Mouse (Mus musculus) thymus, postnatal 0 days (tissue): Measurements from ENCODE around the gene Tmem60. TPM values are rescaled to one million over a fixed set of nuclear protein-coding genes. Genes with fewer than 3 reads are reported as not detected.

ENCODE experiments used
- DNase-seq: peaks from one replicate; pipeline ENCODE4 v3.0.0-alpha.2; 2015; ENCODE audit warnings: low spot score
- polyA plus RNA-seq: library from polyadenylated mRNA; unstranded; fragments of >200 nt; fragmentation: Nextera tagmentation; extraction: Ambion mirVana; gene quantifications from 2 replicates; pipeline ENCODE4 v1.2.1, GENCODE M21; 2015

Tmem60 gene
- polyA plus RNA-seq, 1 experiment from 2014 or later = 73.8 TPM

DNA sequence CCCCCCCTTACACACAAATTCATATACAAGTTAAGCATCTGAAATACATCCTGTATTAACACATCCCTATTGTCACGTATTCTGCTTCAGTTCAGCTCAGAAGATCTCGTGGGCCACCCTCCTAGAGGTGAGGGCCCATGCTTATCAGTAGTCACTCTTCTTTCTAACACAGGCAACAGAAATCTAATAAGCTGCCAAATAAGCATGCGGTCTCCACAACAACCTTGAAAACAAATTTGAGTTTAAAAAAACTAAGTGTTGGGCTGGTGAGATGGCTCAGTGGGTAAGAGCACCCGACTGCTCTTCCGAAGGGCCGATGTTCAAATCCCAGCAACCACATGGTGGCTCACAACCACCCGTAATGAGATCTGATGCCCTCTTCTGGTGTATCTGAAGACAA lies 24.2 kb downstream of the Tmem60 start:
- no peak for DNase-seq

DNA sequence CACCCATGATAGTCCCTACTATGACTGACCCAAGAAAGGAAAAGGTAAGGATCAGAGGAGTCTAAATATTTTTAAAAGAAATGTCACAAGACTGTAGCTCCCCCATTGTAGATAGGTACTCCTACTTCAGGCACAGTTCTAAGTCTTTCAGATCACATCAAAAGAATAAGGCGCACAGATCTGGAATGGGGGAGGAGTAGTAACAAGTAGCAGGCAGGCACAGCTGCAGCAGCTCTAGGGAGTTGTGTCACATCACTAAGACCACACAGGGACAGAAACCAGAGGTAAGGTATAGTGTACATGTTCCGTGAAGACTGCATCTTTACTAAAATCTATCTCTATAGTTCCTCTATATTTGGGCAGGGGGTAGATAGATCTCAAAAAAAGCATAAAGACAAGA lies 29.8 kb downstream of the Tmem60 start:
- DNase-seq = peak; percentile 67

DNA sequence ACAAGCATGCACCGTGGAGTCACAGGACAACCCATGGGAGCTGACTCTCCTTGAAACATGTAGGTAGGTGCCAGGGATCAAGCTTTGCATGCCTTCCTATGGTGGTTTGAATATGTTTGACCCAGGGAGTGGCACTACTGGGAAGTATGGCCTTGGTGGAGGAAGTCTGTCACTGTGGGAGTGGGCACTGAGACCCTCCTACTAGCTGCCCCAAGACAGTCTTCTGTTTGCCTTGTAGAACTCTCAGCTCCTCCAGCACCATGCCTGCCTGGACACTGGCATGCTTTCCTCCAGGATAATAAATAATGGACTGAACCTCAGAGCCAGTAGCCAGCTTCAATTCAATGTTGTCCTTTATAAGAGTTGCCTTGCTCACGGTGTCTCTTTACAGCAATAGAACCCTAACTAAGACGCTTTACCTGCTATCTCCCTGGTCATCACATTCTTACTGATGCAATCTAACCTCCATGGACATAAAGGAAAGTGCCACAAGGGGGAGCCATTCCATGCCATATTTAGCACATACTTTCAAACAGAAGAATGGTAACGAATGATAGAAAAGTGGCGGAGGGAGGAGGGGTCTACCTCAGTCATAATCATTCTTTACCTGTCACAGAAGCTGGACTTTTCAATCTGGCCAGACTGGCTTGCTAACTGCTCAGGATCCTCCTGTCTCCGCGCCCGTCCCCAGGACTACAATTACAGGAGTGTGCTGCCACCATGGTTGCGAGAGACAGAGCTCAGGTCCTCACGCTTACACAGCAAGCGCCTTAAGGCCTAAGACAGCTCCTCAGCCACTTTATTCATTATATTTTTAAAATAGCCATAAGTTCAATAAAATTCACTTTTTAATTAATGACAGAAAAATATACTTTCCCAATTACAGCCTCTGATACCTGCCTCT lies 31.6 kb downstream of the Tmem60 start:
- DNase-seq = peak; percentile 75

DNA sequence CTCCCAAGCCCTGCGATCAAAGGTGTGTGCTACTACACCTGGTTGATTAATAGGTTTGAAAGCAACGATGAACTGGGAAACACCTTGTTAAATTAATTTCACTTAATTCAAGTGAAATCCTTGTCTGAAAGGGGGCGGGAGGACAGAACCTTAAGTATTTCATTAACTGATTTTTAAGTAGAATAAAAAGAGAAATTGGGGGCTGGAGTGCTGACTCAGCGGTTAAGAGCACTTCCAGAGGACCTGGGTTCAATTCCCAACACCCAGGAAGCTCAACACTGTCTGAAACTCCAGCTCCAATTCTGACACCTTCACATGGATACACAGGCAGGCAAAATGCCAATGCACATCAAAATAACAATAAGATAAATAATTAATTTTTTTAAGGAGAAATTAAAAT lies 37.0 kb downstream of the Tmem60 start:
- DNase-seq = no peak

DNA sequence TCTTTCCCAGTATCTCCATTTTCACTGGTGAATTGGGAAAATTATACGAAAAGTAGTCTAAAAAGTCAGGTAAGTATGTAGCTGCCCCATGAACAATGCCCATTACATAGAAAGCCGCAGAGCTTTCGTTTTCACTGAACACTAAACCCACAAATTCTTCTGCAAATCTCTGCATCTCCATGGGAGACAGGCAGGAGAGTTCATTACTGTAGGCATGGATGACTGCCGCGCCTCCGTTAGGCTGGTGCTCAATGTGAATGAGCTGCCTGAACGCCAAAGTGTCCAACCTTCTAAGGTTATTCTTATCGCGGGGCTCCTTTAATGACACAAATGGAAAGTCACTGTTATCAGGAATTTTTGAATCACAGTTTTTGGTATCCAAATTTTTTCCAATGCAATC lies 37.6 kb downstream of the Tmem60 start:
- no peak for DNase-seq

DNA sequence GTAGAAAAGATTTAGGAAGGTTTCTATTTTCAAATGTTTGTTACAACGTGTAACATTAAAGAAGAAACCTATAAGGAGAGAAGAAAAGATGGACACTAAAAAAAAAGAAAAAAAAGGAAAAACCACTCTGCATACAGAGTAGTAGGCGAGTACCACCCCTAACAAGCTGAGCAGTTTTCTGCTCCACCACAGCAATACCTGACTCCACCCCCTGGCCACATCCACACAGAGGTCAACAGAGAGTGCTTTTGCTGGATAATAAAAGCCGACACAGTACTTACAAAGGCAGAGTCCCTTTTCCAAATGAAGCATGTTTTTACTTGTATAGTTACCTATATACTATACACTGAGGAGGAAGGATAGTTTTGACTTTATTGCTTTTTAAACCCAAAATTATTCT lies 42.6 kb downstream of the Tmem60 start:
- no peak for DNase-seq

DNA sequence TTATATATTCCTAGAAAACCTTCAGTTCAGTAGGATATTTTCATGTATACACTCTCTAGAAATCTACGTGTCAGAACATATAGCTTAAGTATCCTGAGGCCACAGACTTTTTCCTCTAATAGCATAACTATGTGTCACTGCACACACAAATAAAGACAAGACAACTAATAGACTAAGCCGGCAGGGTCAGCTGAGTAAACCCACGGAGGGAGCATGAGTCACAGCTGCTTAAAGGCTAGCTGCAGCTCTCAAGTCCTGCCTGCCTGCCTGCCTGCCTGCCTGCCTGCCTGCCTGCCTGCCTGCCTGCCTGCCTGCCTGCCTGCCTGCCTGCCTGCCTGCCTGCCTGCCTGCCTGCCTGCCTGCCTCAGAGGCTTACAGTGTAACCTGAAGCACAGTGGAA lies 43.5 kb downstream of the Tmem60 start:
- no peak for DNase-seq

DNA sequence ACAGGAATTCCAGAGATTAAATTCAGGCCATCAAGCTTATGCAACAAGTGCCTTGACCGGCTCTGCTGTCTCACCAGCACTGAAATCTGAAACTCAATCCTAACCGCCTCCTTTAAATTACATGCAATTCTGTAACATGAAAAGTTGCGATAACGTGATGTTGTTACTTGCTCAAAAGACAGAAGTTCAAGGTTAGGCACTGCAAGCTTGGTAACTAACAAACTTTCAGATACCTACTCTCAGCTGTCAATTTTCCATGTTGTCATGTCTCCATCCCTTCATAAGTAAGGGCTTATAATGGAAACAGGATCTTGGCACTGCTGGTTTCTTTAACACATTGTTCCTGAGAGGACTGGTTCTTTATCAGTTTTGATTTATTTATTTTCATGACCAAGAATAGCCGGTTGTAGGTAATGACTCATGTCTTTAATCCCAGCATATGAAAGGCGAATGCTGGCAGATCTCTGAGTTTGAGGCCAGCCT lies 47.7 kb downstream of the Tmem60 start:
- no peak for DNase-seq

DNA sequence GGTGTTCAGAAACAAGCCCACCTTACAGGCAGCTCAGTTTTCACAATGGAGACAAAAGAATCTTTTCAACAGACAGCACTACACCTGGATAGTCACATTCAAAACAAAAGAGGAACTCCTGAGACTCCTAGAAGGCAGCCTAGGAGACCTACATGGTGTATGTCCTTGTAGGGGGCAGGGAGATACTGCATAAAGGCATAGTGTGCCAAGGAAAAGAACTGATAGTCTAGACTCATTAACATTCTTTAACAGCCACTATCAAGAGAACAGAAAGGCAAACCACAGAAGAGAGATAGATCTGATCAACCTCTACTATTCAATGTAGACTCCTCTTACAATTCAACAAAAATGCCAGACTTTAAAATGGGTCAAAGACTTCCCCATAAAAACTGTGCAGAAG lies 48.4 kb downstream of the Tmem60 start:
- no peak for DNase-seq

DNA sequence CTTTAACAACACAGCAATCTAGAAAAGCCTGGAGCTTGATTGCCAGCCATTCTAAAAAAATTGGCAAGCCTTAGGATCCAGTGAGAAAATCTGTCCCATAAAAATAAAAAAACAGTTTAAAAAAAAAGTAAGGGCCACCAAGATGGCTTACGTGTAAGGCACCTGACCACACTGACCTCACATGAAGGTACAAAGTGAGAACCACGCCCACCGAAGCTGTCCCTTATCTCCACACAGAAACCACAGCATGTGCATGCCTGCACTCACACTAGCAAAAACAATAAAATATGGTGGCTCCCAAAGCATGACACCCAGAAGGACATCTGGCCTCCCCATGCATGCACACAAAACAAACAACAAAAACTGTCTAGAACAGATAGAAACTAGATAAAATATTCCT lies 49.3 kb downstream of the Tmem60 start:
- DNase-seq = no peak

DNA sequence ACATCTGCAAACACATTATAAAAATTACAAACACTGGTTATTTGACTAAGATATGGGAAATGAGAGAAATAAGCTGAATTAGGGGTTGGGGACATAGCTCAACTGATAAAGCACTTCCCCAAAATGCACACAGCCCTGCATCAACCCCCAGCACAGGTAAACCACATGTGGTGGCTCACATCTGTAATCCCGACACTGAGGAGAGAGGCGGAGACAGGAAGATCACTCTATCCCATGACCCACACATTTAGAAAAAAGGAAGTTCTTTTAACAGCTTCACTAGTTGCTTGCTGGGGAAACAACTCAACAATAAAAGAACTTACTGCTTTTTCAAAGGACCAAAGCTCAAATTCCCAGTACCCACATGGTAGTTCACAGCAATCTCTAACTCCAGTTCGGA lies 50.6 kb downstream of the Tmem60 start:
- DNase-seq = peak; percentile 31

DNA sequence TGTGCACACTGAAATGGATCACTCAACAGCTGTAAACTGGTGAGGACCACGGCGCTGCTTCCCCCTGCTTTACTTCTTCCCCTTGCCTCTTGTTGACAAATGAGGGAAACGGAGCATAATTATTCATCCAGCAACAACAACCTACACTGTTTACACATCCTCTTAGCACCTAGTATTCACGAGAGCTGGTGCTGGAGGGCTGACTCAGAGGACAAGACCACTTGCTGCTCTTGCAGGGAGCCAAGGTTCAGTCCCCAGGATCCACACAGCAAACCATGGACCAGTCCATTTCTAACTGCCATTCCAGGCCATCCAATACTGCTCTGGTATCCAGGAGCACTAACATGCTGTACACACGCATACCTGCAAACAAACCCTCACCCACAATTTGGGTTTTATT lies 53.9 kb downstream of the Tmem60 start:
- DNase-seq = no peak

Other genes starting within 250 kb of the Tmem60 start
- gene Phtf2, start 67 bp upstream of the Tmem60 start, polyA plus RNA-seq = 12.6 and 12.9 TPM in 2 replicates
- 21.6 and 28.7 TPM in 2 replicates for gene Rsbn1l, start 74.2 kb downstream of the Tmem60 start, polyA plus RNA-seq
- gene Ptpn12, start 173.7 kb downstream of the Tmem60 start, polyA plus RNA-seq = 21.2 and 21.6 TPM in 2 replicates